Mouse (Mus musculus) CD4-positive helper T cell, adult 2 months (primary cell): ENCODE measurements around the gene Stpg3.
A peak's percentile ranks its signal among the peaks of the same experiment; 100 is the strongest.

Experiments
- DNase-seq: peaks from one replicate; pipeline ENCODE4 v3.0.0-alpha.2; 2012; ENCODE audit warnings: low read depth, missing footprints, low spot score

Gene Stpg3

GRCm38 (mm10) chr2:25210686-25211085 lies 3.8 kb downstream of the Stpg3 start:
- no peak for DNase-seq

- no peak for DNase-seq
Observed at GRCm38 (mm10) chr2:25207593-25207992, 6.8 kb downstream of the Stpg3 start.

- no peak for DNase-seq
Observed at GRCm38 (mm10) chr2:25203631-25204214, 10.7 kb downstream of the Stpg3 start.

GRCm38 (mm10) chr2:25200631-25201030 lies 13.8 kb downstream of the Stpg3 start:
- DNase-seq: no peak

GRCm38 (mm10) chr2:25197946-25198345 lies 16.5 kb downstream of the Stpg3 start:
- DNase-seq: no peak

GRCm38 (mm10) chr2:25197191-25197590 lies 17.2 kb downstream of the Stpg3 start:
- DNase-seq: no peak

- peak; percentile 88 for DNase-seq
Observed at GRCm38 (mm10) chr2:25196172-25196954, 18.1 kb downstream of the Stpg3 start, which contains the start of gene Tor4a. TSS of gene Tor4a (minus strand) at chr2:25196886.

- peak; percentile 83 for DNase-seq
Observed at GRCm38 (mm10) chr2:25195211-25196156, 19.0 kb downstream of the Stpg3 start.

GRCm38 (mm10) chr2:25194486-25195171 lies 19.8 kb downstream of the Stpg3 start:
- peak; percentile 55 for DNase-seq

- no peak for DNase-seq
Observed at GRCm38 (mm10) chr2:25194006-25194405, 20.4 kb downstream of the Stpg3 start.

GRCm38 (mm10) chr2:25193330-25193770 lies 21.1 kb downstream of the Stpg3 start:
- DNase-seq: peak; percentile 88

- no peak for DNase-seq
Observed at GRCm38 (mm10) chr2:25187841-25188240, 26.6 kb downstream of the Stpg3 start.

GRCm38 (mm10) chr2:25186575-25186930 lies 27.9 kb downstream of the Stpg3 start:
- no peak for DNase-seq

GRCm38 (mm10) chr2:25185625-25186574 lies 28.5 kb downstream of the Stpg3 start:
- peak; percentile 68 for DNase-seq

- no peak for DNase-seq
Observed at GRCm38 (mm10) chr2:25184496-25184895, 29.9 kb downstream of the Stpg3 start.

- DNase-seq: peak; percentile 27
Observed at GRCm38 (mm10) chr2:25183336-25183735, 31.1 kb downstream of the Stpg3 start.

- no peak for DNase-seq
Observed at GRCm38 (mm10) chr2:25182664-25183063, 31.8 kb downstream of the Stpg3 start.

GRCm38 (mm10) chr2:25181891-25182397 lies 32.5 kb downstream of the Stpg3 start:
- no peak for DNase-seq

- DNase-seq: peak; percentile 81
Observed at GRCm38 (mm10) chr2:25180973-25181890, 33.2 kb downstream of the Stpg3 start.
